Mouse (Mus musculus): Measurements from ENCODE around the gene Arl5b. TPM values are rescaled to one million over a fixed set of nuclear protein-coding genes. Genes with fewer than 3 reads are reported as not detected.

The Arl5b gene
- polyA plus RNA-seq, 1 experiment from 2014 or later = 61.7 TPM

GRCm38 (mm10) chr2:15096514-15097090 lies 47.4 kb downstream of the Arl5b start:
- no peaks in the 10 kb centered on the region for H3K4me1 ChIP-seq (ENCODE audit: control insufficient read depth, insufficient read depth, low read length)
- H3K27me3 ChIP-seq (ENCODE audit: control insufficient read depth, insufficient read depth, low read length) = no peaks in the 10 kb centered on the region
- no peak overlapping the region for H3K9ac ChIP-seq (ENCODE audit: low read length)
- H3K4me3 ChIP-seq (ENCODE audit: low read depth, low read length) = no peak overlapping the region
- H3K9me3 ChIP-seq (ENCODE audit: control insufficient read depth, low read length) = no peaks in the 10 kb centered on the region
- DNase-seq (ENCODE audit: low spot score, missing footprints) (peak; percentile 65), ATAC-seq (ENCODE audit: low FRiP score) (no peak)
- 63% methylated on average over 3 of the region's 3 CpGs for WGBS
- no peaks in the 10 kb centered on the region for H3K36me3 ChIP-seq (ENCODE audit: control insufficient read depth, insufficient read depth, low read length)
- no peak overlapping the region for H3K27ac ChIP-seq (ENCODE audit: low read depth, low read length)
- H3K4me2 ChIP-seq = no peak overlapping the region

GRCm38 (mm10) chr2:15104386-15104785 lies 55.2 kb downstream of the Arl5b start:
- ATAC-seq (ENCODE audit: low FRiP score) (no peak), DNase-seq (ENCODE audit: low spot score, missing footprints) (no peak)
- Histone ChIP-seq H3K9me3 (ENCODE audit: control insufficient read depth, low read length) (no peaks in the 10 kb centered on the region), H3K4me1 (ENCODE audit: control insufficient read depth, insufficient read depth, low read length) (no peaks in the 10 kb centered on the region), H3K4me2 (no peak overlapping the region), H3K4me3 (ENCODE audit: low read depth, low read length) (no peak overlapping the region), H3K27ac (ENCODE audit: low read depth, low read length) (no peak overlapping the region), H3K27me3 (ENCODE audit: control insufficient read depth, insufficient read depth, low read length) (no peaks in the 10 kb centered on the region), H3K9ac (ENCODE audit: low read length) (no peak overlapping the region), H3K36me3 (ENCODE audit: control insufficient read depth, insufficient read depth, low read length) (no peaks in the 10 kb centered on the region)
- WGBS = 78% methylated on average over 1 of the region's 1 CpGs

GRCm38 (mm10) chr2:15111290-15111689 lies 62.1 kb downstream of the Arl5b start:
- Histone ChIP-seq H3K4me1 (ENCODE audit: control insufficient read depth, insufficient read depth, low read length) (no peaks in the 10 kb centered on the region), H3K4me2 (no peak overlapping the region), H3K27ac (ENCODE audit: low read depth, low read length) (no peak overlapping the region), H3K9me3 (ENCODE audit: control insufficient read depth, low read length) (no peaks in the 10 kb centered on the region), H3K9ac (ENCODE audit: low read length) (no peak overlapping the region), H3K27me3 (ENCODE audit: control insufficient read depth, insufficient read depth, low read length) (no peaks in the 10 kb centered on the region), H3K4me3 (ENCODE audit: low read depth, low read length) (no peak overlapping the region), H3K36me3 (ENCODE audit: control insufficient read depth, insufficient read depth, low read length) (no peaks in the 10 kb centered on the region)
- ATAC-seq (ENCODE audit: low FRiP score) = no peak
- no peak for DNase-seq (ENCODE audit: low spot score, missing footprints)
- WGBS = 76% methylated on average over 2 of the region's 2 CpGs

GRCm38 (mm10) chr2:15111808-15112440 lies 62.7 kb downstream of the Arl5b start:
- no peaks in the 10 kb centered on the region for H3K9me3 ChIP-seq (ENCODE audit: control insufficient read depth, low read length)
- no peaks in the 10 kb centered on the region for H3K27me3 ChIP-seq (ENCODE audit: control insufficient read depth, insufficient read depth, low read length)
- H3K4me2 ChIP-seq = no peak overlapping the region
- DNase-seq (ENCODE audit: low spot score, missing footprints) = no peak
- no peaks in the 10 kb centered on the region for H3K36me3 ChIP-seq (ENCODE audit: control insufficient read depth, insufficient read depth, low read length)
- ATAC-seq (ENCODE audit: low FRiP score) = no peak
- no peak overlapping the region for H3K27ac ChIP-seq (ENCODE audit: low read depth, low read length)
- no peaks in the 10 kb centered on the region for H3K4me1 ChIP-seq (ENCODE audit: control insufficient read depth, insufficient read depth, low read length)
- H3K4me3 ChIP-seq (ENCODE audit: low read depth, low read length) = no peak overlapping the region
- WGBS = 82% methylated on average over 1 of the region's 1 CpGs
- no peak overlapping the region for H3K9ac ChIP-seq (ENCODE audit: low read length)

- 87% methylated on average over 6 of the region's 6 CpGs for WGBS
- H3K4me2 ChIP-seq = no peak overlapping the region
- ATAC-seq (ENCODE audit: low FRiP score) (no peak), DNase-seq (ENCODE audit: low spot score, missing footprints) (no peak)
- no peaks in the 10 kb centered on the region for H3K9me3 ChIP-seq (ENCODE audit: control insufficient read depth, low read length)
- no peak overlapping the region for H3K9ac ChIP-seq (ENCODE audit: low read length)
- no peak overlapping the region for H3K27ac ChIP-seq (ENCODE audit: low read depth, low read length)
- H3K36me3 ChIP-seq (ENCODE audit: control insufficient read depth, insufficient read depth, low read length) = no peaks in the 10 kb centered on the region
- no peak overlapping the region for H3K4me3 ChIP-seq (ENCODE audit: low read depth, low read length)
- no peaks in the 10 kb centered on the region for H3K4me1 ChIP-seq (ENCODE audit: control insufficient read depth, insufficient read depth, low read length)
- no peaks in the 10 kb centered on the region for H3K27me3 ChIP-seq (ENCODE audit: control insufficient read depth, insufficient read depth, low read length)
Measured at GRCm38 (mm10) chr2:15112741-15113140, 63.5 kb downstream of the Arl5b start.

GRCm38 (mm10) chr2:15121217-15121680 lies 72.1 kb downstream of the Arl5b start:
- Histone ChIP-seq H3K9me3 (ENCODE audit: control insufficient read depth, low read length) (no peaks in the 10 kb centered on the region), H3K27ac (ENCODE audit: low read depth, low read length) (no peak overlapping the region), H3K9ac (ENCODE audit: low read length) (no peak overlapping the region), H3K4me3 (ENCODE audit: low read depth, low read length) (no peak overlapping the region), H3K27me3 (ENCODE audit: control insufficient read depth, insufficient read depth, low read length) (no peaks in the 10 kb centered on the region), H3K4me1 (ENCODE audit: control insufficient read depth, insufficient read depth, low read length) (no peaks in the 10 kb centered on the region), H3K36me3 (ENCODE audit: control insufficient read depth, insufficient read depth, low read length) (no peaks in the 10 kb centered on the region), H3K4me2 (no peak overlapping the region)
- DNase-seq (ENCODE audit: low spot score, missing footprints) (peak; percentile 68), ATAC-seq (ENCODE audit: low FRiP score) (no peak)
- 100% methylated on average over 1 of the region's 1 CpGs for WGBS

Other genes with a start within 250 kb of the Arl5b start
- gene Nsun6, start 5.7 kb downstream of the Arl5b start, polyA plus RNA-seq (2014; fragmentation: Nextera tagmentation; extraction: Ambion mirVana) = 11.4 and 12.2 TPM in 2 replicates